Mouse (Mus musculus) CH12.LX (cell line): ENCODE measurements around the gene Tollip. TPM values are rescaled to one million over a fixed set of nuclear protein-coding genes. Genes with fewer than 3 reads are reported as not detected.
A peak's percentile ranks its signal among the peaks of the same experiment; 100 is the strongest.

ENCODE experiments used
- DNase-seq: peaks from one replicate; pipeline ENCODE4 v3.0.0-alpha.2; 2013; ENCODE audit errors: extremely low read depth
- H3K27ac ChIP-seq: 2 replicates; pipeline ENCODE4 v1.5.1; 2012; ENCODE audit warnings: low read depth, mild to moderate bottlenecking, control low read depth, moderate library complexity; ENCODE audit not compliant: insufficient read depth
- H3K27me3 ChIP-seq: replicated peaks from 2 replicates; pipeline ENCODE3; 2012; ENCODE audit warnings: inconsistent platforms
- H3K36me3 ChIP-seq, 2 experiments: replicated peaks in 1 of 2; 2 replicates each; pipeline versions ENCODE3 to v1.6.1; 2012; ENCODE audit warnings: inconsistent platforms in 1 of 2, low read length in 1 of 2, mild to moderate bottlenecking in 1 of 2, mixed read lengths in 1 of 2, moderate library complexity in 1 of 2; ENCODE audit not compliant: control insufficient read depth in 1 of 2, insufficient read depth in 1 of 2
- H3K4me1 ChIP-seq, 2 experiments: 2 replicates each; pipeline ENCODE4 v1.6.1; 2012; ENCODE audit warnings: inconsistent platforms in 1 of 2, moderate library complexity in 1 of 2; ENCODE audit not compliant: insufficient read depth in 2 of 2, control insufficient read depth in 1 of 2
- H3K4me2 ChIP-seq: 2 replicates; pipeline ENCODE4 v1.6.1; 2012; ENCODE audit warnings: low read depth, mild to moderate bottlenecking, control low read depth; ENCODE audit not compliant: poor library complexity, insufficient read depth, severe bottlenecking
- H3K4me3 ChIP-seq, 3 experiments: fragments of 150-350 bp in 1 of 3; sonication (generic) in 1 of 3; replicated peaks in 1 of 3; 2 replicates each; pipeline versions ENCODE3 to v1.5.1; 2011 to 2012; ENCODE audit warnings: low read depth in 2 of 3, low read length in 2 of 3, mild to moderate bottlenecking in 2 of 3, moderate library complexity in 2 of 3, control low read depth in 1 of 3, improper control_type of control experiment in 1 of 3, inconsistent platforms in 1 of 3, mixed read lengths in 1 of 3; ENCODE audit not compliant: poor library complexity in 1 of 3
- H3K79me2 ChIP-seq: replicated peaks from 2 replicates; pipeline ENCODE4 v1.6.1; 2012; ENCODE audit warnings: mild to moderate bottlenecking, moderate library complexity; ENCODE audit not compliant: control insufficient read depth, poor library complexity, insufficient read depth, severe bottlenecking; ENCODE audit errors: extremely low read depth
- H3K9ac ChIP-seq: 2 replicates; pipeline ENCODE4 v1.6.1; 2012; ENCODE audit warnings: low read depth, mild to moderate bottlenecking, control low read depth, moderate library complexity; ENCODE audit not compliant: insufficient read depth
- H3K9me3 ChIP-seq: replicated peaks from 2 replicates; pipeline ENCODE3; 2012; ENCODE audit warnings: low read length, inconsistent platforms, mixed read lengths
- BHLHE40 ChIP-seq: IDR thresholded peaks from 2 replicates; pipeline ENCODE4 v1.6.1; 2011; ENCODE audit warnings: mild to moderate bottlenecking, low read depth, low read length, improper control_type of control experiment
- CHD1 ChIP-seq: IDR thresholded peaks from 2 replicates; pipeline ENCODE4 v1.6.1; 2012; ENCODE audit warnings: low read depth, low read length, improper control_type of control experiment, inconsistent platforms
- CHD2 ChIP-seq: IDR thresholded peaks from 2 replicates; pipeline ENCODE4 v1.6.1; 2011; ENCODE audit warnings: low read length, improper control_type of control experiment
- CTCF ChIP-seq, 2 experiments: IDR thresholded peaks in 1 of 2; conservative IDR thresholded peaks in 1 of 2; 2 replicates each; pipeline ENCODE4 v1.5.1; 2011 to 2012; ENCODE audit warnings: low read depth in 2 of 2, low read length in 2 of 2, improper control_type of control experiment in 1 of 2, inconsistent platforms in 1 of 2, mild to moderate bottlenecking in 1 of 2, moderate library complexity in 1 of 2
- E2F4 ChIP-seq: IDR thresholded peaks from 2 replicates; pipeline ENCODE4 v1.6.1; 2011; ENCODE audit warnings: low read depth, low read length, improper control_type of control experiment; ENCODE audit not compliant: insufficient replicate concordance
- EP300 ChIP-seq: IDR thresholded peaks from 2 replicates; pipeline ENCODE4 v1.6.1; 2011; ENCODE audit warnings: low read length, improper control_type of control experiment
- ETS1 ChIP-seq: conservative IDR thresholded peaks from 2 replicates; pipeline ENCODE4 v1.6.1; 2012; ENCODE audit warnings: low read depth, mild to moderate bottlenecking, inconsistent platforms, low read length, improper control_type of control experiment, moderate library complexity
- GABPA ChIP-seq: IDR thresholded peaks from 2 replicates; pipeline ENCODE4 v1.6.1; 2012; ENCODE audit warnings: low read depth, low read length, improper control_type of control experiment, inconsistent platforms; ENCODE audit not compliant: insufficient replicate concordance
- IRF4 ChIP-seq: IDR thresholded peaks from 2 replicates; pipeline ENCODE4 v1.6.1; 2014; ENCODE audit warnings: low read depth, mild to moderate bottlenecking, inconsistent platforms, low read length, improper control_type of control experiment
- JUN ChIP-seq: IDR thresholded peaks from 2 replicates; pipeline ENCODE4 v1.6.1; 2011; ENCODE audit warnings: low read depth, mild to moderate bottlenecking, low read length, improper control_type of control experiment, moderate library complexity; ENCODE audit not compliant: insufficient read depth
- JUND ChIP-seq: conservative IDR thresholded peaks from 2 replicates; pipeline ENCODE4 v1.6.1; 2011; ENCODE audit warnings: low read depth, low read length, improper control_type of control experiment
- KAT2A ChIP-seq: IDR thresholded peaks from 2 replicates; pipeline ENCODE4 v1.6.1; 2012; ENCODE audit warnings: low read length, improper control_type of control experiment, inconsistent platforms; ENCODE audit not compliant: insufficient replicate concordance
- MAFK ChIP-seq: IDR thresholded peaks from 2 replicates; pipeline ENCODE4 v1.6.1; 2011; ENCODE audit warnings: low read length, improper control_type of control experiment; ENCODE audit not compliant: insufficient replicate concordance
- MAX ChIP-seq: IDR thresholded peaks from 2 replicates; pipeline ENCODE4 v1.6.1; 2011; ENCODE audit warnings: low read length, improper control_type of control experiment
- MEF2A ChIP-seq: IDR thresholded peaks from 2 replicates; pipeline ENCODE4 v1.6.1; 2014; ENCODE audit warnings: low read depth, mild to moderate bottlenecking, inconsistent platforms, low read length, improper control_type of control experiment, borderline replicate concordance
- MXI1 ChIP-seq: IDR thresholded peaks from 2 replicates; pipeline ENCODE4 v1.6.1; 2011; ENCODE audit warnings: mild to moderate bottlenecking, low read depth, low read length, improper control_type of control experiment
- MYC ChIP-seq: IDR thresholded peaks from 2 replicates; pipeline ENCODE4 v1.6.1; 2011; ENCODE audit warnings: low read depth, mild to moderate bottlenecking, improper control_type of control experiment, low read length
- NRF1 ChIP-seq: IDR thresholded peaks from 2 replicates; pipeline ENCODE4 v1.6.1; 2014; ENCODE audit warnings: low read depth, mild to moderate bottlenecking, inconsistent platforms, low read length, improper control_type of control experiment, moderate library complexity
- PAX5 ChIP-seq: IDR thresholded peaks from 2 replicates; pipeline ENCODE4 v1.6.1; 2012; ENCODE audit warnings: low read length, inconsistent platforms, mixed read lengths
- POLR2A ChIP-seq: IDR thresholded peaks from 2 replicates; pipeline ENCODE4 v1.6.1; 2011; ENCODE audit warnings: low read depth, mild to moderate bottlenecking, improper control_type of control experiment, low read length
- POLR2AphosphoS2 ChIP-seq: IDR thresholded peaks from 2 replicates; pipeline ENCODE4 v1.6.1; 2011; ENCODE audit warnings: low read depth, low read length, improper control_type of control experiment
- RAD21 ChIP-seq: IDR thresholded peaks from 2 replicates; pipeline ENCODE4 v1.6.1; 2011; ENCODE audit warnings: low read depth, mild to moderate bottlenecking, low read length, improper control_type of control experiment, moderate library complexity
- RCOR1 ChIP-seq: conservative IDR thresholded peaks from 2 replicates; pipeline ENCODE4 v1.6.1; 2012; ENCODE audit warnings: low read depth, mild to moderate bottlenecking, inconsistent platforms, low read length, improper control_type of control experiment
- SIN3A ChIP-seq: IDR thresholded peaks from 2 replicates; pipeline ENCODE4 v1.6.1; 2012; ENCODE audit warnings: low read length, improper control_type of control experiment, inconsistent platforms
- TBP ChIP-seq: conservative IDR thresholded peaks from 2 replicates; pipeline ENCODE4 v1.6.1; 2011; ENCODE audit warnings: low read depth, low read length, improper control_type of control experiment
- TCF12 ChIP-seq: IDR thresholded peaks from 2 replicates; pipeline ENCODE4 v1.6.1; 2014; ENCODE audit warnings: low read depth, mild to moderate bottlenecking, inconsistent platforms, low read length, improper control_type of control experiment
- UBTF ChIP-seq: IDR thresholded peaks from 2 replicates; pipeline ENCODE4 v1.6.1; 2012; ENCODE audit warnings: low read depth, mild to moderate bottlenecking, inconsistent platforms, low read length, improper control_type of control experiment, moderate library complexity
- USF1 ChIP-seq: IDR thresholded peaks from 2 replicates; pipeline ENCODE4 v1.6.1; 2014; ENCODE audit warnings: low read depth, mild to moderate bottlenecking, inconsistent platforms, low read length, improper control_type of control experiment
- USF2 ChIP-seq: conservative IDR thresholded peaks from 2 replicates; pipeline ENCODE4 v1.6.1; 2011; ENCODE audit warnings: low read depth, low read length, improper control_type of control experiment
- ZKSCAN1 ChIP-seq: IDR thresholded peaks from 2 replicates; pipeline ENCODE4 v1.6.1; 2012; ENCODE audit warnings: low read depth, inconsistent platforms, low read length, improper control_type of control experiment, borderline replicate concordance
- ZMIZ1 ChIP-seq: IDR thresholded peaks from 2 replicates; pipeline ENCODE4 v1.6.1; 2012; ENCODE audit warnings: low read depth, mild to moderate bottlenecking, inconsistent platforms, low read length, improper control_type of control experiment
- ZNF384 ChIP-seq: IDR thresholded peaks from 2 replicates; pipeline ENCODE4 v1.6.1; 2012; ENCODE audit warnings: low read depth, low read length, improper control_type of control experiment, inconsistent platforms
- dilution Hi-C: fragments of 300-500 bp; cut with MboI; formaldehyde crosslinking; loops from 2 replicates; pipeline ENCODE4 v1.14.3; 2020; ENCODE audit warnings: low sequenced_read_pairs; ENCODE audit not compliant: extremely low pct_unique_long_range_greater_than_20kb, extremely low pct_ligation_motif_present
- in situ Hi-C: fragments of 300-500 bp; cut with MboI; formaldehyde crosslinking; loops from 3 replicates; pipeline ENCODE4 v1.14.3; 2019; ENCODE audit warnings: low sequenced_read_pairs, low pct_ligation_motif_present, low pct_unique_long_range_greater_than_20kb, mixed read lengths
- polyA plus RNA-seq: library from polyadenylated mRNA; unstranded; fragments of >175 nt; gene quantifications from 2 replicates; pipeline ENCODE4 v1.2.1, GENCODE M21; 2012; ENCODE audit warnings: low read depth; ENCODE audit not compliant: insufficient read length
- total RNA-seq, 2 experiments: library from RNA; depleted of rRNA; stranded (reverse); fragments of 300-350 nt in 1 of 2; fragments of >200 nt in 1 of 2; gene quantifications; 2 replicates each; pipeline ENCODE4 v1.2.3; 2012 to 2014

The Tollip gene
- total and polyA plus RNA-seq, 3 experiments: 18.8 to 29.6 (median 22.8) TPM

- no peak overlapping the region for H3K27ac ChIP-seq
- H3K4me1 ChIP-seq: peaks cover 12 to 23% of the 10 kb centered on the region in 2 experiments
- H3K9ac ChIP-seq: peak overlapping the region; percentile 49; the same call in 1 of the 2 replicates
- H3K36me3 ChIP-seq: peaks cover 0 to 15% of the 10 kb centered on the region in 2 experiments
- no peak for TF ChIP-seq USF2
- TF ChIP-seq, all 38 proteins: peak for 0
- DNase-seq: no peak
- in situ Hi-C loops: loop anchor here (25.0 kb wide), 1 partner anchor 140 kb away; no protein-coding TSS in a partner anchor
- peak overlapping the region; percentile 39 for H3K4me2 ChIP-seq
- H3K27me3 ChIP-seq: peaks cover 16% of the 10 kb centered on the region
- dilution Hi-C loops: no loop called here
- peak overlapping the region; percentile 8 to 54 (median 44) for H3K4me3 ChIP-seq
- peaks cover 20% of the 10 kb centered on the region for H3K79me2 ChIP-seq
- H3K9me3 ChIP-seq: peaks cover 8% of the 10 kb centered on the region
Observed at GRCm38 (mm10) chr7:141902791-141903190, 15.5 kb downstream of the Tollip start.

- in situ Hi-C loops (loop anchor here (25.0 kb wide), 1 partner anchor 140 kb away; no protein-coding TSS in a partner anchor), dilution Hi-C loops (no loop called here)
- H3K27ac ChIP-seq: no peak overlapping the region
- H3K27me3 ChIP-seq: peaks cover 12% of the 10 kb centered on the region
- H3K36me3 ChIP-seq: peaks cover 0 to 19% of the 10 kb centered on the region in 2 experiments
- DNase-seq: peak; percentile 99
- peak overlapping the region; percentile 39; the same call in 1 of the 2 replicates for H3K4me2 ChIP-seq
- H3K9ac ChIP-seq: peak overlapping the region; percentile 81
- peak overlapping the region; percentile 85 to 96 (median 93) for H3K4me3 ChIP-seq
- peaks cover 25% of the 10 kb centered on the region for H3K79me2 ChIP-seq
- peaks cover 12 to 23% of the 10 kb centered on the region in 2 experiments for H3K4me1 ChIP-seq
- H3K9me3 ChIP-seq: peaks cover 8% of the 10 kb centered on the region
- TF ChIP-seq IRF4 (peak; percentile 11; the same call in 1 of the 2 replicates), SIN3A (peak; percentile 54), RAD21 (no peak), POLR2A (peak; percentile 86), EP300 (no peak), TBP (peak; percentile 90), GABPA (no peak), ZMIZ1 (peak; percentile 76), PAX5 (no peak), BHLHE40 (no peak; the same call in 1 of the 2 replicates), MYC (no peak), ZNF384 (no peak), ZKSCAN1 (no peak), ETS1 (no peak), POLR2AphosphoS2 (peak; percentile 56; the same call in 1 of the 2 replicates), CHD1 (no peak), MXI1 (peak; percentile 59), USF1 (peak; percentile 72), JUND (no peak), MAFK (no peak), NRF1 (peak; percentile 92), CTCF (conservative IDR thresholded peaks at IDR 0.05 in 1 of 2, IDR thresholded peaks at IDR 0.05 in 1 of 2; ENCODE audit: low read depth in 2 of 2, low read length in 2 of 2) (no peak), USF2 (no peak), JUN (no peak), E2F4 (no peak), MEF2A (no peak), UBTF (no peak), TCF12 (peak; percentile 79), MAX (no peak; the same call in 1 of the 2 replicates), KAT2A (no peak), CHD2 (peak; percentile 75), RCOR1 (no peak)
Observed at GRCm38 (mm10) chr7:141902269-141902729, 16.0 kb downstream of the Tollip start.
